Mouse (Mus musculus) urinary bladder, adult 18-20 months (tissue): ENCODE measurements around the gene Erich6b.

Experiments used
- DNase-seq, 2 experiments: peaks; one replicate each; pipeline ENCODE4 v3.0.0; 2022; ENCODE audit warnings: low spot score in 2 of 2, mixed read lengths in 2 of 2

Gene Erich6b

DNA sequence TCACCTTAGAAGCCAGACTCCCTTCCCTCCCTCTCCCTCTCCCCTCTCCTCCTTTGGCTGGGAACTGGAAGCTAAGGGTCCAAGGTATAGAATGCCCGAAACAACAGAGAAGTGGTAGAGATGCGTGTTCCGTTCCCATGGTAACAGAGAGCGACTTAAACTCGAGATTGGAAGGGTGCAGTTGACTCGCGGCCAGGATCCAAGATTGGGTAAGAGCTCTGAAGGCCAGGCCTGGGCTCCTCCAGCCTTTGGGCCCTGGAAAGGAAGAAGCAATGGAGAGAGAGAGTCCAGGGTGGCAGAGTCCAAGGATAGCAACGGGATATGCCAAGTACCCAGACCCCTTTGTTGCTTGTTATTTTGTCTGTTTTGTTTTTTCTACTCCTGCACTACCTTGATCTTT, at the start of gene Erich6b:
Erich6b (plus strand) TSS at position 180 of the 400 bp plus-strand sequence.
- DNase-seq = no peak

DNA sequence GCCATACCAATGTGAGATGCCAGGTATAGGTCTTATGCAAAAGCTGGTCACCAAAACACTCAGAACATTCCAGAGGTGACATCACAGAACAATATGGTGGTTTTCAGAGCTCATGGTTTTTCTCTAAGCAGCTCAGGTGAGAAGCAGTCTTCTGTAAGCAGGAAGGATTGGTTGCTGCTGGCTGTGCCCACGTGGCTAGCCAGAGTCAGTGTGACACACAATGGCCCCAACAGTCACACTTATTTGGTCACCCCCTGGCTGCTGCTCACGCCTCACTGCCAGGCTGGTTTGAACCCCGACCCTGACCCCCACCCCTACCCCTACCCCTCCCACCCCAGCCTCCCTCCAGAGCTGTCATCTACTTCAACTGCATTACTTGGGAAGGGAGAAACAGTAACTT, 49.1 kb upstream of the Erich6b start, which contains the start of gene Spert:
Spert (minus strand) TSS at position 139 of the 400 bp plus-strand sequence.
- no peak for DNase-seq

DNA sequence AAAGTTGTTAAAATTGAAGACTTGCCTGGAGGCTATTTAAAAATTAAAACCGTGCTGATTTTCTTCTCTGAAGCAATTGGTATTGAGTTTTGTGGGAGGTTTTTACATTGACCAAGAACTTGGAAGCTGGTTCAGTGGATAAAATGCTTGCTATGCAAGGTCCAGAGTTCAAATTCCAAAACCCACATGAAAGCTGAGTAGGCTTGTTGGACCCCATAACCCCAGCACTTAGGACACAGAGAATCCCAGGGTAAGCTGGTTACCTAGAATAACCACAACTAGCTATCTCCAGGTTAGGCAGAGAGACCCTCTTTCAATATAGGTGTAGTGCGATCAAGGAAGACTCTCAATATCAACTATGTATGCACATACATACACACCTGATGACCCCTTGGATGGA, 32.9 kb upstream of the Erich6b start:
- no peak for DNase-seq

DNA sequence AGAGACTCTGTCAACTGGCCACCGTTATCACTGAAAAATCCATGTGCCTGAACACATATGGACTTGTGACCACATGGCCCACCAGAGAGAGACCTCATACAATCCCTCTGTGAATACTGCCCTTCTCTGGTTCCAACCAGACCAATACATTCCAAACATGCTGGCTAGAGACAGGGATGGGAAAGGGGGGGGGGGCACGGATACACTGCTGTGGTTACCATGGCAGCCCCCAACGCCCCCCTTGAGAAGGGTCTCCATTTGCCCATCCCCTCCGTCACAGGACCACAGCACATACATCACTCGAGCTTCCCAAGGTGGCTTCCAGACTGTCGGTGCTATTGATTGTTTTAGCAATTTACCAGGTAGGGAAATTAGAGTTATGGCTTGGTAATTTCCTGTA, 25.7 kb upstream of the Erich6b start:
- no peak for DNase-seq

DNA sequence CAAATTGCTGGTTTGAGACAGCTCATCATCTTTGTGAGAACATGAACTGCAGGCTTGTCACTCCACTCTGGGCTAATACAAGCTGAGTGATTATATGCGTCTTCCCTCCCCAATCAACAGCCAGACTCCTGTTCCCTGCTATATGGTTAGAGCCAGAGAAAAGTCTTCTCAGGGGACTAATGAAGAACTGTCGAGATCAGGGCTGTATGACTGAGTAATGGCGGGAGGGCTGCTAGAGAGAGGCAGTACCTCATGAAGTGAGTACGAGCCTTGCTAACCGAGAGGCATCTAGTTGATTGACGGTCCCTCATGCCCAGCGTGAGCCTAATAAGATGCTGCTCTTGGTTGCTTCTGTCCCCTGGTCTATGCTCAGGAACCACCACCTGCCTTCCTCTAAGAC, 19.1 kb upstream of the Erich6b start:
- DNase-seq = no peak

DNA sequence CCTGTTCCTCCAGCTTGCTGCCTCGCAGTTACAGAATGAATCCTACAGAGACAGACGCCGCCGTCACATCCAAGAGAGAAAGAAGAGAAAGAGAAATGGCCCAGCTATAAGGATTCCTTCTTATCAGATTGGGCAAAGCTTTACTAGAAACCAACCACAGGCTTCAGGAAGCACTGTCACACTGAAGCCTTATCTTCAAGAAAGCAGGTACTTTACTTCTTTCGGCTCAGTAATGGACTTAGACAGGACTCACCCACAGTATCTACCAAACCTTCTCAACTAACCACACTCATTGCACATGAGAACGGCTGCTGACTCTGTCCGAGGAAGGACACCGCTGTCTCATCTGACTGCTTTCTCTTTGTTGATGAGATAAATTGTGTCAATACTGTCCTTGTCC, 13.2 kb upstream of the Erich6b start:
- no peak for DNase-seq

DNA sequence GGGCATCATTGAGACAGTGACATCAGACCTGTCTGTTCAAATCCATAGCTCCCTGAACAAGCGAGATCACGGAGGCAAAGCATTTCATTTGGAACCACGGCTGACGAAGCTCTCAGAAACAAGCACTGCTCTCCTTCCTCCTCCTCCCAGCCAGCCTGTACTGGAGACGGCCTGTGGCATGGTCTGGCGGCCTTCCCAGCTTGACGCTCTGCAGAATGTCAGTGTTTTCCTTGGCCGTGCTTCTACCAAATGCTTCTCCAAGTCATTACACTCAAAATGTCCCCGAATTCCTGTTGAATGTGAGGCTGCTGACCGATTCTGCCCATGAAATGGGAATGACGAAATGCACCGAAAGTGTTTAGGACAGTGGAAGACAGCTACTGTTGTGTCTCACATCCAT, 6.7 kb upstream of the Erich6b start:
- no peak for DNase-seq

DNA sequence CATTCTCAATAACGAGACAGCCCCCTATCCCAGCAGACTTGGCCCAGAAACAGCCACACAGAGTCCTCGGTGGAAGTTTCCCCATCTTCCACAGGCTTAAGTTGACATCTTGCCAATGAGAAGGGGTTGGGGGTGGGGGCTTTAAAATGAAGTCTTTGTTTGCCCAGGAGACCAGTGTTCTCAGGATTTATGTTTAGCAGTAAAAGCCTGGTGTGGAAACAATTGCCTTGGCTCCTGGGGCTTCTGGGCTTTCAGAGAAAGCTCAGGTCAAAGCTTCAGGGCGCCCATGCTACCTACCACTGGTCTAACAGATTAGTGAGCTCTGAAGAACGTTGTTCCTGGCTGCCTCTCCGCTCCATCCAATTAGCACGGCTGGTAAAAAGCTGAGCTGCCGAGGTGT, 6.0 kb upstream of the Erich6b start:
- no peak for DNase-seq

DNA sequence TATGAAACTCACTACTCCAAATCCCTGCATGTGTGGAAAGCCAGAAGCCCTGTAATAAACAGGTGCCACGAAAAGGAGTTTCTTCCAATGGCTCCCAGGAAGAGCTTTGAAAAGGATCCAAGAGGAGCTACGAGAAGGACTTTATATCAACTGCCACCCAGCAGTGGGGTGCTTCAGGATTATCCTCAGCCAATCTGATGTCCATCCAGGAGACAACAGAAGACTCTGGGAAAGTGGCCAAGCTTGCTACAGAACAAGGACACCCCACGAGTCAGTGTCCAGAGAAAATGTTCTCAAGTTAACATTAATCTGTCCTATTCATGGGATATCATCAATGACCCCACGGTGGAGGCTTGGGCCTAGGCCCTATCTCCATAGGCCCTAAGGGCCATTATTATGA, 4.4 kb upstream of the Erich6b start:
- no peak for DNase-seq

DNA sequence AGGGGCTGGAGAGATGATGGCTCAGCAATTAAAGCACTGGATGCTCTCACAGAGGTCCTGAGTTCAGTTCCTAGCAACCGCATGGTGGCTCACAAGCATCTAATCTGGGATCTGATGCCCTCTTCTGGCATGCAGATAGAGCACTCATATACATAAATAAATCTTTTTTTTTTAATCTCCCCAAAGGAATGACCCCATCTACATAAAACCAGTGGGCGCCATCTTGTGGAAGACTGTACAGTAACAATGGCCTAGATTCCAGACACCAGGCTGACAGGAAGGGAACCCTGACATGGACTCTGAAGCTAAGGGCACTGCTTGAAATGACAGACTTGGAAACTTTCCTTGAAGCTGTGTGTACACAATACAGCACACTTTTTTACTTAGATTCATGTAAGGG, 1.2 kb upstream of the Erich6b start:
- DNase-seq = no peak

DNA sequence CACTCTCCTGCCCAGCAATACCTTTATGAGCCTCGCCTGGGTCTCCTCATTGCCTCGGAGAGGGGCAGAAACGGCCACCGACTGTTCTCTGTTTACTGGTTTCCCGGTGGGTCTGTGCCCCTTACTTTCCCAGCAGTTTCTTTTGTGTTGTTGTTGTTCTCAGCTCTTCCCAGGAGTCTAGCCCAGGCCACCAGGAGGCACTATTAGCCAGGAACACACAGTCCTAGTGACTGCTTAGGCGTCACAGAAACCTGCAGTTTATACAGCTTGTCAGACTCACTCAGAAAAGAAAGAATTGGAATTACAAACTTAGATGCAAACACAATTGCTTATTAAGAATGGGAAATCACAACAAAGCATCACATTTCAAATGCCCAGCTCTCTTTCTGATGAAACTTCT, 690 bp upstream of the Erich6b start:
- DNase-seq = no peak

DNA sequence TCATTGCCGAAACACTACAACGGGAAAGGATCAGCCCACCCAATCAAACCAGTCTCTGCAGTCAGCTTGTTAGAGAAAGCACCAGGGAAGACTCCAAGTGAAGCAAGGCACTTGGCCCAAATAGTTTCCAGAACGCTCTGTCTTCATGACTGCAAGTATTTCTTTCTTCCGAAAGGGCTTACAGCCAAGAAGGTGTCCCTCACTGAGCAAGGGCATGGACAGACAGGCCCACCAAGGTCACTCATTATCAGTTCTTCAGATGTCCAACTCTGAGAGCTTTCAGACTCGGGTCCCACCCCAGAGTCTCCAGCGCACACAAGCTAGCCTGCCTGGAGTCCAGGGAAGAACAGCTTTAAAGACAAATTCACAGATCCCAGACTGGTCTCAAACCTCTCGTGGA, 3.4 kb downstream of the Erich6b start:
- no peak for DNase-seq

DNA sequence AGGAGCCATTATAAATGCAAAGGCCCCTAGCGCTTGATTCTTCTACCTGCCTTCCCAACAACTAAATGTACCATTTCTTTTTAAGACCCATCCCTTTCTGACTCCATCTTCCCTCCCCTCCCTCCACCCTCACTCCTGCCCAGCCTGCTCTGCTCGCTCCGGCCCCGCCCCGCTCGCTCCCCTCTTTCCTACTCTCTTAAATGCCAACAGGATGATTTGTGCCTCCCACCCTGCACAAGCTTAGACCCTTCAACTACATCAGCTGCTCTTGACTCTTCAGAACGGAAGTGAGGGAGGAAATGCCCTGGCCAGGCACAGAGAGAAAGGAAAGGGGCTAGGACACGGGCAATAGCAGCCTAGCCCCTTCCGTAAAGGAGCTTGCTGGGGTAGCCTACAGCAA, 4.0 kb downstream of the Erich6b start:
- DNase-seq = no peak

DNA sequence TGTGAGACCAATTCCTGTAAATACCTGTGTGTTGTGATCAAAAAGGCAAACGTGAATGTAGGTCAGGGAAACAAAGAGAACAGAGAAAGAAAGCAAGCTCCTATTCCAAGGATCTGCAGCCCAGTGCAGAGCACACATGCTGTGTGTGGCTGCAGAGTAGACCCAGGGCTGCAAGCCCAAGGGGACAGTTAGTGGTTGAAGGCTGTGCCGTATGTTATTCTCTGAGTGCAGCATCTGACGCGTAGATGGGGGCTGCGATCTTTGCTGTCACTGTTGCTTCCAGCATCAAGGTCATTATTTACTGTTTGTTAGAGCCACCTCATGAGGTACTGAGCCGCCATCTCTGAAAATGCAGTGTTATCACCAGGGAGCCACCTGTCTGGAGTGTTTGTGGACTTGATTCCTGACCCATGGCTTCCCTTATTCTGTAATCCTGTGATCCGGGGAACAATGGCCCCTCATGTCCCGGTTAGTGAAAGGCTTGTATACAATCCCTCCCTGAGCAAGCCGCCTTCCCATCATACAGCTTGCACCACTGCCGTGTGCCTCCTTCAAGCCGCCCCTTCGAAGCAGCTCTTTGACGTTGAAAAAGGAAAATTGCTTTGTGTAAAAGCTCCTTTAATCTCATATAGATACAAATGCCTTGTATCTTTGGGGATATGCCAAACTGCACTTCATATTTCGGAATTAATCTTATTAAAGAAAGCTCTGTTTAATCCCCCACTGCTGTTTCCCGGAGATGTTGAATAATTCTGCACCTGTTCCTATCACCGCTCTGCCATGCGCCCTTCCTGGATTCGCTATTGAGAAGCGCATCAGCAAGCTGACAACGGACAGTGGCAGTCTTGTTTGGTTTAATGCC, 5.1 kb downstream of the Erich6b start:
- no peak for DNase-seq

DNA sequence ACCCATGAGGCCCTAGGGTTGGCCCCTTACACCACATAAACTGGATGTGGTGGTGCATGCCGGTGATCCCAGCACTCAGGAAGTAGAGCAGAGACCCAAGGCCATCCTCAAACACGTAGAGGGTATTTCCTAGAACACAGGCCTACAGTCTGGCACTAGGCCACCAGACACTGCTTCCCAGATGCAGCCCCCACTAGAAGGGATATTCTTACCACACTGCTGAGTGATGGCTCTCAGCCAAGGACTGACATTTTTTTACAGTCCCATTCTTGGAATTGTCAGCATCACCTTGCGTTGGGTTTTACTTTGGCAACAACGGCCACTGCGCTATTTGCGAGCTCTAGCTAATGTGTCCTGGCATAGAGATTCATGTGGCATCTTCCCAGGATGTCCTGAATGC, 18.9 kb downstream of the Erich6b start:
- DNase-seq = no peak

DNA sequence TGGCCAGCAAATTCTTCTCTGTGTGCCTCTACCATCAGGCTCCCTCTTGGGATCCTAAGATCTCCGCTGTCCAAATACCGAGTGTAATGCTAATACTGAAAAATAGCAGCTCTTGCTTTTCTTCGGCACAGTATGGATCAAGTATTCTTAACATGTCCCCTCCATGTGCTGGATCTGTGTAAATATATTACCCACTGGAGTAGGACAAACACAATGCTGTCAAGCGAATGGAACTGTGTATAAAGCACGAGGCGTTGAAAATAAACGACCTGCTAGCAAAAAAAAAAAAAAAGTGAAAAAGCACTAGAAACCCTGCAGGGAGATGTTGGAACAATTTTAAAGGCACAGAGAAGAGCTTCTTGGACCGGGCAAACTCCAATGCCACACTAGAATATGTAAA, 19.5 kb downstream of the Erich6b start:
- no peak for DNase-seq

DNA sequence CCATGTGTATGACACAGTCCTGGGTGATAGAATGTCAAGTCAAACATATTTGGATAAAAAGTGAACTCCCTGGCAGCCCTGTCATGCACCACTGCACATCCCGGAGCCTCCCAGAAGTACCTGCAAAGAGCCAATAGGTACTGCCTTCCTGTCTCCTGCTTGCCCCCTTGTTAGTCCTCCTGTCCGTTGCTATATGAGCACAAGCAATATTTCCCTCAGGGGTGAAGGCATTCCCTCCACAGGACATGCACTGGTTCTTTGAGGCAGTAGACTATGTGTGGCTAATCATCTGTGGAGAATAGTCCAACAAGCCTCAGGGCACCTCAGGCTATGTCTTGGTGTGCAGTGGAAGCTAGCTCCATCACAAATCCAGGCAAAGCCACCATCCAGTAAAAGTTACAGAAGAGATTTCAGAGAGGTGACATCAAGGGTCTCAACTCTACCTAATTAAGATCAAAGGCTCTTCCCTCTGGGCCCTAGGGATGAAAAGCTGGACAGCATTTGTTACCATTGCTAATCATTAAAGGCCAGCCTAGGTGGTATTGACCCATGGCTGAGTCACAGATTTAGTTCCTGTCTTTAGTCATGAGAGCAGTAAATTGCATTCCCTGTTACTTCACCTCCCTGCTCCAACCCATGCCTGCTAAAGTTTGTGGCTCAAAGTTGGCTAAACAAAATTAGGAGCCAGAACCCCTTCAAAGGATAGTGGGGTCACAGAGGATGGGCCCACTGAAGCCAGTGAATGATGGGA, 23.5 kb downstream of the Erich6b start:
- DNase-seq = no peak

DNA sequence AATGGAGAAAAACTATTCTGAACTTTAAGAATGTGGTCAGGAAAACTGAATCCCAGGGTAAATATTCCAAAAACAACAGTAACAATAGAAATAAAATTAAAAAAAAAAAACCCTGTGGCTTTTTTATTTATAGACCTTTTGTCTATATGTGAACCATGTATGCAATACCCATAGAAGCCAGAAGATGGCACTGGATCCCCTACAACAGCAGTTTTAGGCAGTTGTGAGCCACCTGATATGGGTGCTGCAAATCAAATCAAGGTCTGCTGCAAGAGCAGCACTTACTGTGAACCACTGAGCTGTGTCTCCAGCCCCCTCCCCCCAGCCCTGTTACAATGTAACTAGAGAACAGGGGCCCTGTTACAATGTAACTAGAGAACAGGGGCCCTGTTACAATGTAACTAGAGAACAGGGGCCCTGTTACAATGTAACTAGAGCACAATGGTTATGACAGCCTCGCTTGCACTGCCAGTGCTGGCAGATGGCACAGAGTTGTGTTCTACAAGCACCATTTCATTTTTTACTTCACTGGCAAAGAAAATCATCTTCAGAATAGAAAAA, 27.1 kb downstream of the Erich6b start:
- DNase-seq = no peak

DNA sequence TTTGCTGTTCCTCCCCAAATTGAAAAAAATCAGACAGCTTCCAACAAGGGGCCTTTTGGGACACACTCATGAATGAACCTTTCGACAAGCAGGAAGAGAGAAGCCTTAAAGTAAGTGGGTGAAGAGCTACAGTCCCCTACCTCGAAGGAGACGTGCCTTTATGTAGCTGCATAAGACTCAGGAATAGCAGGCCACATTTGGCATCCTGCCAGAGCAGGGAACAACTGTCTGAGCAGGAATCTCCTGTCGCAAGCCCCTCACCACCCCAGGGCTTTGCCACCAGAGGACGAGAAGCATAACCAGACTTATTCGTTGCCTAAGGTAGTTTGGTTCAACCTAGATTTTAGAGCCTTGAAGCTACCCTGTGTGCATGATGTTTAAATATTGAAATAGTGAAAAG, 34.3 kb downstream of the Erich6b start:
- no peak for DNase-seq

DNA sequence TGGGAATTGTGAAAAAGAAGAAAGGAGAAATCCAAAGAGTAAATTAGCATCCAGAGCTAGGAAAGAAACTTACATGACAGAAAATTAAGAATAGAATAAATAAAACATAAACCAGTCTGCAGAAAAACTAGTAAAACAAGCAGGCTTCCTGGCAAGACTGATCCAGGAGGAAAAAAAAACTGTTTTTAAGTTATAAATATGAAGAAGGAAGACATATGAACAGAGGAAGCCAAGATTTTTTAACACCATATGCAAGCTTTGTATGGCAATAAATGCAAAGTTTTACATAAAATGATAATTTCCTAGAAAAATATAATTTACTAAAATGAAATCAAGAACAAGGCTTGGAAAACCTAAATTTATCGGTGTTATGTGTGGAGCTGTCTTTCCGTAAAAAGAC, 48.4 kb downstream of the Erich6b start:
- DNase-seq = no peak

DNA sequence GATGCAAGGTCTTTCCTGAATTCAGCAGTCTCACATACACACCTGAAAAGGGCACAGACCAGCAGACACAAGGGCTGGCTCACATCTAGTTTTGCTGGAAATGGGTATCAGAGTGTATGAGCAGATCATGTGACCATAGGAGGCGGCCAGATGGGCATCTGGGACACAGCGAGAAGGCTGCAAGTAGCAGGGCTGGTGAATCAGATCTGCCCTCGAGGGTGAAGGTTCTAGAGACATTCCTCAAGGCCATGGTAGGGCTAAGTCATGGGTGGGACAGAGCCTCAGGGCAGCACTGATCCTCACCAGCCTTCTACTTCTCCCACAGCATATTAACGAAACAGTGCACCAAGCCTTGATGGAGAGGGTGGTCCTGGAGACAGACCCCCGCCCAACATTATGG, 54.0 kb downstream of the Erich6b start:
- no peak for DNase-seq

DNA sequence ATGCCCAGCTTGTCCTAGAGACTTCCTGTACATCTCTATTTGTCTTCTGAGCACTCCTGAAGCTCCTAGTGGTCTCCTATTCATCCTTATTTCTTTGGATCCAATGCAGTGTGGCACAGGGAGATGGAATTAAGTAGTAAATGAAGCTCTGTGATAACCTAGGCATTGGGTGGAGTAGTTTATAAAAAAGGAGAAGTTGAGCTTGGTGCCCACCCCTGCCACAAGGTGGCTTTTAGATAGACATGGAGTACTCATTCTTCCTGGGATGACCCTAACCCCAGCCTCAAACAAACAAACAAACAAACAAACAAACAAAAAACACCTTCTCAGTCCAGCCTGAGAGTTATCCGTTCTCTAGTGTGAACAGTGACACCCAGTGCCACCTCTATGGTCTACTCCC, 55.9 kb downstream of the Erich6b start:
- DNase-seq = no peak

DNA sequence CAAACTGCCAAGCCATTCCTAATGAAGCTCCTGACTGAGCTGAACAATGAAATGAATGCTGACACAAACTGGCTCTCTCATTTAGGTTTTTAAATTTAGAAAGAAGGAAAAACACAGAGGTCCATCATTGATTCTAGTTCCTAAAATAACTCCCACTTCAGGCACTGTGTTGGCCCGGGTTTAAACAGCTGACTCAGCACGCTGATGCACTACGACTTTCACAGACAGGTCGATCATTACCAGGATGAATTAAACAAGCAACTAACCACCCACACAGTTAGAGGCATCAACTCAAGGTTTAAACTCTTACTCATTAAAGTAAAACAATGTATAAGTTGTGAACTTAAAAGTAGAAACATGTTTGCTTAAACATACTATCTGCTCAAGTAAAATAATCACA, 64.6 kb downstream of the Erich6b start:
- no peak for DNase-seq
